Mouse (Mus musculus): ENCODE measurements at regions not wholly inside any gene's neighbourhood (a gene's known extent, or its start where the extent isn't known, plus 50 kb on each side); places are given as distances from the start of the nearest gene placed in this dataset.

GRCm38 (mm10) chr12:42987018-42987606 is 1223.0 kb downstream of the Dnajb9 start:
- no peak for ATAC-seq (ENCODE audit: insufficient read depth)
- DNase-seq = no peak
- H3K4me1 ChIP-seq (ENCODE audit: insufficient read depth) = no peaks in the 10 kb centered on the region
- H3K36me3 ChIP-seq (ENCODE audit: insufficient read depth) = no peaks in the 10 kb centered on the region
- H3K27ac ChIP-seq (ENCODE audit: low read depth) = no peak overlapping the region
- H3K9me3 ChIP-seq (ENCODE audit: low read depth, low read length) = no peaks in the 10 kb centered on the region
- H3K4me2 ChIP-seq = no peak overlapping the region
- no peak overlapping the region for H3K4me3 ChIP-seq (ENCODE audit: low read depth, low read length)
- 31% methylated on average over 2 of the region's 2 CpGs for WGBS
- no peak overlapping the region for H3K9ac ChIP-seq
- no peaks in the 10 kb centered on the region for H3K27me3 ChIP-seq (ENCODE audit: insufficient read depth, low read length)
- TF ChIP-seq CTCF (IDR thresholded peaks at IDR 0.05; ENCODE audit: low read depth) = peak; percentile 21

GRCm38 (mm10) chr12:42986505-42986904 is 1223.6 kb downstream of the Dnajb9 start:
- 28% methylated on average over 1 of the region's 1 CpGs for WGBS
- no peak overlapping the region for H3K27ac ChIP-seq (ENCODE audit: low read depth)
- H3K9me3 ChIP-seq (ENCODE audit: low read depth, low read length) = no peaks in the 10 kb centered on the region
- ATAC-seq (ENCODE audit: insufficient read depth) = no peak
- H3K4me3 ChIP-seq (ENCODE audit: low read depth, low read length) = no peak overlapping the region
- H3K4me2 ChIP-seq = no peak overlapping the region
- H3K27me3 ChIP-seq (ENCODE audit: insufficient read depth, low read length) = no peaks in the 10 kb centered on the region
- no peaks in the 10 kb centered on the region for H3K4me1 ChIP-seq (ENCODE audit: insufficient read depth)
- no peak overlapping the region for H3K9ac ChIP-seq
- DNase-seq = no peak
- H3K36me3 ChIP-seq (ENCODE audit: insufficient read depth) = no peaks in the 10 kb centered on the region
- no peak for TF ChIP-seq CTCF (IDR thresholded peaks at IDR 0.05; ENCODE audit: low read depth)

- Histone ChIP-seq H3K4me3 (ENCODE audit: low read depth, low read length) (no peak overlapping the region), H3K4me1 (ENCODE audit: insufficient read depth) (no peaks in the 10 kb centered on the region), H3K36me3 (ENCODE audit: insufficient read depth) (no peaks in the 10 kb centered on the region), H3K9me3 (ENCODE audit: low read depth, low read length) (no peaks in the 10 kb centered on the region), H3K9ac (no peak overlapping the region), H3K4me2 (no peak overlapping the region), H3K27ac (ENCODE audit: low read depth) (no peak overlapping the region), H3K27me3 (ENCODE audit: insufficient read depth, low read length) (no peaks in the 10 kb centered on the region)
- WGBS = 69% methylated on average over 1 of the region's 1 CpGs
- ATAC-seq (ENCODE audit: insufficient read depth) (no peak), DNase-seq (no peak)
- TF ChIP-seq CTCF (IDR thresholded peaks at IDR 0.05; ENCODE audit: low read depth) = no peak
Observed at GRCm38 (mm10) chr12:42986096-42986495, 1224.0 kb downstream of the Dnajb9 start.

- Histone ChIP-seq H3K9me3 (ENCODE audit: low read depth, low read length) (no peaks in the 10 kb centered on the region), H3K4me2 (no peak overlapping the region), H3K36me3 (ENCODE audit: insufficient read depth) (no peaks in the 10 kb centered on the region), H3K27ac (ENCODE audit: low read depth) (no peak overlapping the region), H3K4me3 (ENCODE audit: low read depth, low read length) (no peak overlapping the region), H3K9ac (no peak overlapping the region), H3K27me3 (ENCODE audit: insufficient read depth, low read length) (no peaks in the 10 kb centered on the region), H3K4me1 (ENCODE audit: insufficient read depth) (no peaks in the 10 kb centered on the region)
- no peak for TF ChIP-seq CTCF (IDR thresholded peaks at IDR 0.05; ENCODE audit: low read depth)
- 72% methylated on average over 3 of the region's 3 CpGs for WGBS
- DNase-seq (no peak), ATAC-seq (ENCODE audit: insufficient read depth) (no peak)
Observed at GRCm38 (mm10) chr12:42978828-42979227, 1231.3 kb downstream of the Dnajb9 start.

- ATAC-seq (ENCODE audit: insufficient read depth) = peak; percentile 70; the same call in 1 of the 2 replicates
- H3K4me2 ChIP-seq = no peak overlapping the region
- 61% methylated on average over 4 of the region's 4 CpGs for WGBS
- H3K36me3 ChIP-seq (ENCODE audit: insufficient read depth) = no peaks in the 10 kb centered on the region
- H3K27ac ChIP-seq (ENCODE audit: low read depth) = no peak overlapping the region
- no peaks in the 10 kb centered on the region for H3K4me1 ChIP-seq (ENCODE audit: insufficient read depth)
- no peak overlapping the region for H3K4me3 ChIP-seq (ENCODE audit: low read depth, low read length)
- no peaks in the 10 kb centered on the region for H3K9me3 ChIP-seq (ENCODE audit: low read depth, low read length)
- no peaks in the 10 kb centered on the region for H3K27me3 ChIP-seq (ENCODE audit: insufficient read depth, low read length)
- TF ChIP-seq CTCF (IDR thresholded peaks at IDR 0.05; ENCODE audit: low read depth) = no peak; the same call in 1 of the 2 replicates
- H3K9ac ChIP-seq = no peak overlapping the region
- DNase-seq = peak; percentile 65
Observed at GRCm38 (mm10) chr12:42972766-42973165, 1237.4 kb downstream of the Dnajb9 start.

GRCm38 (mm10) chr12:42961535-42961934 is 1248.6 kb downstream of the Dnajb9 start:
- no peak overlapping the region for H3K4me2 ChIP-seq
- H3K9ac ChIP-seq = no peak overlapping the region
- no peak overlapping the region for H3K4me3 ChIP-seq (ENCODE audit: low read depth, low read length)
- 47% methylated on average over 2 of the region's 2 CpGs for WGBS
- no peaks in the 10 kb centered on the region for H3K36me3 ChIP-seq (ENCODE audit: insufficient read depth)
- no peak overlapping the region for H3K27ac ChIP-seq (ENCODE audit: low read depth)
- no peaks in the 10 kb centered on the region for H3K4me1 ChIP-seq (ENCODE audit: insufficient read depth)
- ATAC-seq (ENCODE audit: insufficient read depth) (no peak), DNase-seq (peak; percentile 54)
- H3K27me3 ChIP-seq (ENCODE audit: insufficient read depth, low read length) = no peaks in the 10 kb centered on the region
- H3K9me3 ChIP-seq (ENCODE audit: low read depth, low read length) = no peaks in the 10 kb centered on the region
- TF ChIP-seq CTCF (IDR thresholded peaks at IDR 0.05; ENCODE audit: low read depth) = no peak

GRCm38 (mm10) chr12:42947961-42948360 is 1262.2 kb downstream of the Dnajb9 start:
- no peak overlapping the region for H3K4me2 ChIP-seq

More at GRCm38 (mm10) chr12:42947961-42948360, 1262.2 kb downstream of the Dnajb9 start:
- Histone ChIP-seq H3K9me3 (ENCODE audit: low read depth, low read length) (no peaks in the 10 kb centered on the region), H3K4me1 (ENCODE audit: insufficient read depth) (no peaks in the 10 kb centered on the region), H3K36me3 (ENCODE audit: insufficient read depth) (no peaks in the 10 kb centered on the region), H3K9ac (no peak overlapping the region), H3K27ac (ENCODE audit: low read depth) (no peak overlapping the region), H3K4me3 (ENCODE audit: low read depth, low read length) (no peak overlapping the region), H3K27me3 (ENCODE audit: insufficient read depth, low read length) (no peaks in the 10 kb centered on the region)
- TF ChIP-seq CTCF (IDR thresholded peaks at IDR 0.05; ENCODE audit: low read depth) = no peak
- ATAC-seq (ENCODE audit: insufficient read depth) (no peak), DNase-seq (no peak)
- 74% methylated on average over 2 of the region's 2 CpGs for WGBS

Data from lung, embryonic 14.5 days (tissue).